Mouse (Mus musculus): ENCODE data around the gene Mettl7b. TPM values are rescaled to one million over a fixed set of nuclear protein-coding genes. Genes with fewer than 3 reads are reported as not detected.

Gene Mettl7b
- polyA plus RNA-seq, 1 experiment = not detected

DNA sequence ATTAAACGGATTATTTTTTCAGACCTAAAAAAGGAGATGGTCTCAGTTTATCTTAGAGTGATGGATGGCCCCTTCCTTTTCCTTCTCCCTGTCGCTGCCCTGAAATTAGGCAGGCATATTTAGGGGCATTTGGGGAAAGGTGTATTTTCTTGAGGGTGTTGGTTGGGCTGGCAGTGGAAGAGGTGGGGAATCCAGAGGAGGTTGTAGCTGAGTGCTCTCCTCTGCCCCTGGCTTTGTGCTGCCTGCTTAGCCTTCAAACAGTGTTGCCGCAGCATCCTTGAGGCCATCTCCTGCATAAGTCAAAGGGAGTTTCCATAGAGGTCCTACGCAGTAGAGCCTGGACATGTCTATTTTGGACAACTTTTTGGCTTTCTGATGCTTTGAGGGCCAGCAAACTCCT, 48.0 kb downstream of the Mettl7b start:
- TF ChIP-seq GATA1 (IDR thresholded peaks at IDR 0.05; ENCODE audit: low read length) = no peak

GRCm38 (mm10) chr10:128912268-128912667, 48.5 kb downstream of the Mettl7b start:
- no peak for TF ChIP-seq GATA1 (IDR thresholded peaks at IDR 0.05; ENCODE audit: low read length)

GRCm38 (mm10) chr10:128911430-128911829, 49.4 kb downstream of the Mettl7b start:
- no peak for TF ChIP-seq GATA1 (IDR thresholded peaks at IDR 0.05; ENCODE audit: low read length)

GRCm38 (mm10) chr10:128910066-128910841, 50.5 kb downstream of the Mettl7b start:
- no peak for TF ChIP-seq GATA1 (IDR thresholded peaks at IDR 0.05; ENCODE audit: low read length)

GRCm38 (mm10) chr10:128909567-128910028, 51.2 kb downstream of the Mettl7b start:
- no peak for TF ChIP-seq GATA1 (IDR thresholded peaks at IDR 0.05; ENCODE audit: low read length)

GRCm38 (mm10) chr10:128908778-128909448, 51.9 kb downstream of the Mettl7b start:
- TF ChIP-seq GATA1 (IDR thresholded peaks at IDR 0.05; ENCODE audit: low read length) = no peak

Other genes with a start within 250 kb of the Mettl7b start
- gene Dgka, start 216.1 kb downstream of the Mettl7b start, polyA plus RNA-seq (2012) = 0.12 TPM in 2 replicates
- gene Pym1, start 213.1 kb downstream of the Mettl7b start, polyA plus RNA-seq (2012) = 166 TPM in 2 replicates
- gene Mmp19, start 170.1 kb downstream of the Mettl7b start, polyA plus RNA-seq (2012) = 0.02 TPM in 1 of 2 replicates, not detected in the other
- gene Dnajc14, start 156.9 kb downstream of the Mettl7b start, polyA plus RNA-seq (2012) = 9.6 and 12.6 TPM in 2 replicates
- 1.2 and 1.6 TPM in 2 replicates for gene Tmem198b, start 156.6 kb downstream of the Mettl7b start, polyA plus RNA-seq (2012)
- gene Sarnp, start 143.7 kb downstream of the Mettl7b start, polyA plus RNA-seq (2012) = 4.5 and 7.1 TPM in 2 replicates
- 16.4 and 19.8 TPM in 2 replicates for gene Ormdl2, start 139.3 kb downstream of the Mettl7b start, polyA plus RNA-seq (2012)
- gene Gdf11, start 69.3 kb downstream of the Mettl7b start, polyA plus RNA-seq (2012) = 0.02 and 0.04 TPM in 2 replicates
- gene Cd63, start 60.0 kb downstream of the Mettl7b start, polyA plus RNA-seq (2012) = not detected in 2 replicates
- 0.61 and 0.65 TPM in 2 replicates for gene Rdh5, start 38.1 kb downstream of the Mettl7b start, polyA plus RNA-seq (2012)
- 105 and 109 TPM in 2 replicates for gene Bloc1s1, start 37.0 kb downstream of the Mettl7b start, polyA plus RNA-seq (2012)
- gene Itga7, start 27.2 kb downstream of the Mettl7b start, polyA plus RNA-seq (2012) = 0.43 and 0.71 TPM in 2 replicates
- not detected in 2 replicates for gene Olfr9, start 28.4 kb upstream of the Mettl7b start, polyA plus RNA-seq (2012)
- not detected in 2 replicates for gene Olfr763, start 49.8 kb upstream of the Mettl7b start, polyA plus RNA-seq (2012)
- not detected in 2 replicates for gene Olfr764-ps1, start 78.9 kb upstream of the Mettl7b start, polyA plus RNA-seq (2012)
- gene Olfr765, start 89.0 kb upstream of the Mettl7b start, polyA plus RNA-seq (2012) = not detected in 2 replicates
- not detected in 2 replicates for gene Olfr766-ps1, start 108.0 kb upstream of the Mettl7b start, polyA plus RNA-seq (2012)
- gene Olfr767, start 121.9 kb upstream of the Mettl7b start, polyA plus RNA-seq (2012) = not detected in 2 replicates
- gene Olfr768, start 138.4 kb upstream of the Mettl7b start, polyA plus RNA-seq (2012) = not detected in 2 replicates
- gene Olfr769, start 156.9 kb upstream of the Mettl7b start, polyA plus RNA-seq (2012) = not detected in 2 replicates
- gene Olfr770, start 178.0 kb upstream of the Mettl7b start, polyA plus RNA-seq (2012) = not detected in 2 replicates
- not detected in 2 replicates for gene Olfr771, start 203.8 kb upstream of the Mettl7b start, polyA plus RNA-seq (2012)
- gene Olfr772, start 216.9 kb upstream of the Mettl7b start, polyA plus RNA-seq (2012) = not detected in 2 replicates
- gene Olfr773, start 226.4 kb upstream of the Mettl7b start, polyA plus RNA-seq (2012) = not detected in 2 replicates

All from G1E-ER4 (cell line).